Mouse (Mus musculus): Measurements from ENCODE around the gene Trim17. TPM values are rescaled to one million over a fixed set of nuclear protein-coding genes. Genes with fewer than 3 reads are reported as not detected.
A peak's percentile ranks its signal among the peaks of the same experiment; 100 is the strongest.

The Trim17 gene
- polyA plus RNA-seq, 1 experiment from 2014 or later, result 0.08 TPM

GRCm38 (mm10) chr11:59002327-59003079, 48.0 kb downstream of the Trim17 start:
- no peaks in the 10 kb centered on the region for H3K36me3 ChIP-seq (ENCODE audit: control insufficient read depth, insufficient read depth)
- no peak for TF ChIP-seq CTCF (IDR thresholded peaks at IDR 0.05; ENCODE audit: low read depth)
- ATAC-seq, result no peak

GRCm38 (mm10) chr11:59015052-59015451, 60.6 kb downstream of the Trim17 start:
- Histone ChIP-seq H3K36me3 (ENCODE audit: control insufficient read depth, insufficient read depth) (no peaks in the 10 kb centered on the region), H3K9me3 (ENCODE audit: control insufficient read depth) (no peaks in the 10 kb centered on the region), H3K27ac (ENCODE audit: low read depth, low read length) (no peak overlapping the region), H3K4me3 (ENCODE audit: low read depth, low read length) (no peak overlapping the region), H3K4me2 (replicated peaks; ENCODE audit: low read depth) (no peak overlapping the region), H3K9ac (ENCODE audit: low read depth, low read length) (no peak overlapping the region), H3K27me3 (replicated peaks; ENCODE audit: control insufficient read depth, insufficient read depth, low read length) (no peaks in the 10 kb centered on the region), H3K4me1 (replicated peaks; ENCODE audit: control insufficient read depth, insufficient read depth, low read length) (no peaks in the 10 kb centered on the region)
- WGBS, result 33% methylated on average over 9 of the region's 9 CpGs
- TF ChIP-seq CTCF (IDR thresholded peaks at IDR 0.05; ENCODE audit: low read depth), result peak; percentile 78
- no peak for ATAC-seq

More at GRCm38 (mm10) chr11:59002327-59003079, 48.0 kb downstream of the Trim17 start:
- H3K27me3 ChIP-seq (replicated peaks; ENCODE audit: control insufficient read depth, insufficient read depth, low read length), result no peaks in the 10 kb centered on the region
- H3K27ac ChIP-seq (ENCODE audit: low read depth, low read length), result no peak overlapping the region
- no peak overlapping the region for H3K4me3 ChIP-seq (ENCODE audit: low read depth, low read length)
- no peaks in the 10 kb centered on the region for H3K4me1 ChIP-seq (replicated peaks; ENCODE audit: control insufficient read depth, insufficient read depth, low read length)
- H3K9ac ChIP-seq (ENCODE audit: low read depth, low read length), result no peak overlapping the region
- WGBS, result 75% methylated on average over 7 of the region's 7 CpGs
- no peaks in the 10 kb centered on the region for H3K9me3 ChIP-seq (ENCODE audit: control insufficient read depth)
- no peak overlapping the region for H3K4me2 ChIP-seq (replicated peaks; ENCODE audit: low read depth)

Small RNAs within 50 kb of the gene (microRNA-seq; reads per million reads assigned to microRNA genes)
- gene Gm44313, result not detected

Other genes starting within 250 kb of the Trim17 start
- not detected in 2 replicates for gene Olfr318, start 230.7 kb upstream of the Trim17 start, polyA plus RNA-seq (2015; fragmentation: Nextera tagmentation; extraction: Ambion mirVana)
- gene Olfr317, start 215.5 kb upstream of the Trim17 start, polyA plus RNA-seq (2015; fragmentation: Nextera tagmentation; extraction: Ambion mirVana), result not detected in 2 replicates
- not detected in 2 replicates for gene Olfr316, start 202.0 kb upstream of the Trim17 start, polyA plus RNA-seq (2015; fragmentation: Nextera tagmentation; extraction: Ambion mirVana)
- gene Olfr315, start 181.5 kb upstream of the Trim17 start, polyA plus RNA-seq (2015; fragmentation: Nextera tagmentation; extraction: Ambion mirVana), result not detected in 2 replicates
- not detected in 2 replicates for gene Olfr314, start 171.7 kb upstream of the Trim17 start, polyA plus RNA-seq (2015; fragmentation: Nextera tagmentation; extraction: Ambion mirVana)
- 1.9 and 4.1 TPM in 2 replicates for gene Fam183b, start 152.7 kb upstream of the Trim17 start, polyA plus RNA-seq (2015; fragmentation: Nextera tagmentation; extraction: Ambion mirVana)
- gene Olfr313, start 139.7 kb upstream of the Trim17 start, polyA plus RNA-seq (2015; fragmentation: Nextera tagmentation; extraction: Ambion mirVana), result not detected in 2 replicates
- gene Olfr312, start 125.4 kb upstream of the Trim17 start, polyA plus RNA-seq (2015; fragmentation: Nextera tagmentation; extraction: Ambion mirVana), result not detected in 2 replicates
- not detected in 2 replicates for gene Olfr311, start 115.4 kb upstream of the Trim17 start, polyA plus RNA-seq (2015; fragmentation: Nextera tagmentation; extraction: Ambion mirVana)
- gene Gm12258, start 107.5 kb upstream of the Trim17 start, polyA plus RNA-seq (2015; fragmentation: Nextera tagmentation; extraction: Ambion mirVana), result 1.6 and 1.9 TPM in 2 replicates
- 1.9 and 2.1 TPM in 2 replicates for gene 2810021J22Rik, start 87.5 kb upstream of the Trim17 start, polyA plus RNA-seq (2015; fragmentation: Nextera tagmentation; extraction: Ambion mirVana)
- 1.5 and 1.6 TPM in 2 replicates for gene Zfp39, start 50.5 kb upstream of the Trim17 start, polyA plus RNA-seq (2015; fragmentation: Nextera tagmentation; extraction: Ambion mirVana)
- not detected in 2 replicates for gene Btnl10, start 36.8 kb upstream of the Trim17 start, polyA plus RNA-seq (2015; fragmentation: Nextera tagmentation; extraction: Ambion mirVana)
- 113 and 117 TPM in 2 replicates for gene Rnf187, start 15.8 kb upstream of the Trim17 start, polyA plus RNA-seq (2015; fragmentation: Nextera tagmentation; extraction: Ambion mirVana)
- 6.9 and 7.8 TPM in 2 replicates for gene Hist3h2ba, start 5.8 kb upstream of the Trim17 start, polyA plus RNA-seq (2015; fragmentation: Nextera tagmentation; extraction: Ambion mirVana)
- 15.8 and 16.7 TPM in 2 replicates for gene Hist3h2a, start within 50 bp of the Trim17 start, polyA plus RNA-seq (2015; fragmentation: Nextera tagmentation; extraction: Ambion mirVana)
- 8.9 and 9.7 TPM in 2 replicates for gene Trim11, start 23.4 kb downstream of the Trim17 start, polyA plus RNA-seq (2015; fragmentation: Nextera tagmentation; extraction: Ambion mirVana)
- gene Obscn, start 181.7 kb downstream of the Trim17 start, polyA plus RNA-seq (2015; fragmentation: Nextera tagmentation; extraction: Ambion mirVana), result 0.16 and 0.23 TPM in 2 replicates
- 3.4 and 4.1 TPM in 2 replicates for gene Iba57, start 209.1 kb downstream of the Trim17 start, polyA plus RNA-seq (2015; fragmentation: Nextera tagmentation; extraction: Ambion mirVana)
- gene Gjc2, start 228.5 kb downstream of the Trim17 start, polyA plus RNA-seq (2015; fragmentation: Nextera tagmentation; extraction: Ambion mirVana), result 2.2 and 2.3 TPM in 2 replicates
- gene Guk1, start 237.5 kb downstream of the Trim17 start, polyA plus RNA-seq (2015; fragmentation: Nextera tagmentation; extraction: Ambion mirVana), result 110 and 119 TPM in 2 replicates
- gene Mrpl55, start 247.8 kb downstream of the Trim17 start, polyA plus RNA-seq (2015; fragmentation: Nextera tagmentation; extraction: Ambion mirVana), result 87.1 and 96.5 TPM in 2 replicates